Mouse (Mus musculus) urinary bladder, postnatal 36 days (tissue): ENCODE measurements around the gene Ifi27l2b.

Experiments
- DNase-seq, 2 experiments: peaks; one replicate each; pipeline ENCODE4 v3.0.0; 2022; ENCODE audit warnings: low spot score in 2 of 2, mixed read lengths in 1 of 2

Gene Ifi27l2b

GRCm38 (mm10) chr12:103437601-103438000 is 19.4 kb downstream of the Ifi27l2b start:
- DNase-seq = peak in 1 of 2 experiments; percentile 51

DNA sequence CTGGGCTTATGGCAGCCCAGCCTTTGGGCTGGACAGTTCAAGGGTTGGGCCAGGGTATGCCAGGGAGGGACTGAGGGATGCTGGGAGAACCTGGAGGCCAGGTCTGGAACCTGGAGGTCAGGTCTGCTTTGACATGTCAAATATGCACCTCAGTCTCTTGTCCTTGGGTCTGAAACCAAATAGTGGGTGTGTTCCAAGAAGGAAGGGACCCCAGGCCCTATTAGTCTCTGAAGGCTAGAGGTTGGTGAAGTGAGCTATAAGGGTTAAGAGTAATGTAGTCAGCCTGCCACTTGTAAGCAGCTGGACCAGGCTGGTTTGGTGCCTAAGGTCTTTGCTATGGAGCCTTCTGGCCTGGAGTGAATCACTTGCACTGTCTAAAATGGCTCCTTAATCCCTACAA is 22.2 kb downstream of the Ifi27l2b start:
- no peak for DNase-seq

DNA sequence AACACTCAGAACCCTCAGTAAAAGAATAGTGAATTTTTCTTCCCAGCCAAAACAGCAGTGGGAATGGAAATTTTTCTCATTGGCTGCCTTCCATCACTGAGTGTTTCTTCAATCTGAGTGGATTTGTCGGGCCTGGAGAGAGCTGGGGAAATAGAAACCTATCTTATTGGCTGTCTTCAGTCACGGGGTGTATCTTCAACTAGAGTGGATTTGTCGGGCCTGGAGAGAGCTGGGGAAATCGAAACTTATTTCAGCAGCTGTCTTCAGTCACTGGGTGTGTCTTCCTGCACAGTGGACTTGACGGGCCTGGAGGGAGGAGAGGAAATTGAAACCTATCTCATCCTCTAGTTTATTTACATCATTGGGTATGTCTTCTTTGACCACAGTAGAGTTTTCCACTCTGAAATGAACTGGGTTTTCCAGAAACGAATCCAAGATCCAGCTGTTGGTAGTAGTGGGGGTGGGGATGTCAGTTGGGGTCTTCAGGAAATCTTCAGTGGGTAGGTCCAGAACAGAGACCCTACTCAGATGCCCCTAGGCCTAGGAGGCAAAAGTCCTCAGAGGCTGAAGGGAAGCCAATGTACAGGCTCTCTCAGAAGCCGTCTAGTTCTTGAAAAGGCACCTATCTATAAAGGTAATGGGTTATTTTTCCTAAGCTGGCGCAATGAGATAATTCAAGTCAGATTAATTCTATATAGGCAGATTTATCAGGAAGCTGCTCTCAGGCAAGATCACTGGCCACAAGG is 22.9 kb downstream of the Ifi27l2b start, which contains the start of gene Ifi27:
TSS of gene Ifi27 (plus strand) at position 226 of the 746 bp plus-strand sequence.
- peak; percentile 49 to 75 for DNase-seq

DNA sequence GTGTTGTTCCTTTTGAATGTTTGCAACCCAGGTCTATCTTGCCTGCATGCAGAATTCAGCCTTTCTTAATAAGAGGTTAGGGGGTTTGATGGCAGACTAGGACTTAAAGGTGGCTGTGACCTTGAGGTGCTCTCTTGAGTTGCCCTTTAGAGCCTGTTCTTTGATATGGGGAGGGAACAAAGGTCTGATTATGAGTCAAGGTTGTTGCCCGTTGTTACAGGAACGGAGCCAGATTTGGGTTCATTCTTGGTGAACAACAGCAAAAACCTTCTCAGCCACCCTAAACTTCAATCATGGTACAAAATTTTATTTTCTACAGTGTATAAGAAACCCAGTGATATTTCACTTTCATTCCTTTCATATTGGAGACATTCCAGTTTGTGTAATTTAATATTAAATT is 23.6 kb downstream of the Ifi27l2b start:
- no peak for DNase-seq

DNA sequence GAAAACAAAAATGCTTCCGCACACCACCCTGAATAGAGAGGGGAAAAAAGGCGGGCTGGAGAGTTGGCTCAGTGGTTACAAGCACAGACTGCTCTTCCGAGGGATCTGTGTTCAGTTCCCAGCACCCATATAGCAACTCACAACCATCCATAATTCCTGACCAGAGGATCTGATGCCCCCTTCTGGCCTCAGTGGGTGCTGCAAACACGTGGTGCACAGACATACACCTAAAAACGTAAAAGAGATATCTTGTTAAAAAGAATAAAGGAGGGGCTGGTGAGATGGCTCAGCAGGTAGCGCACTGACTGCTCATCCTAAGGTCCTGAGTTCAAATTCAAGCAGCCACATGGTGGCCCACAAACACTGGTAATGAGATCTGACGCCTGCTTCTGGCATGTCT is 30.3 kb downstream of the Ifi27l2b start:
- no peak for DNase-seq

- DNase-seq = peak; percentile 96 to 98
Observed at GRCm38 (mm10) chr12:103425729-103426470, 31.1 kb downstream of the Ifi27l2b start, which contains the start of gene Ddx24. Gene Ddx24, minus strand, starts transcription at chr12:103425830.

GRCm38 (mm10) chr12:103425016-103425728 is 31.9 kb downstream of the Ifi27l2b start:
- peak in 1 of 2 experiments; percentile 17 for DNase-seq

DNA sequence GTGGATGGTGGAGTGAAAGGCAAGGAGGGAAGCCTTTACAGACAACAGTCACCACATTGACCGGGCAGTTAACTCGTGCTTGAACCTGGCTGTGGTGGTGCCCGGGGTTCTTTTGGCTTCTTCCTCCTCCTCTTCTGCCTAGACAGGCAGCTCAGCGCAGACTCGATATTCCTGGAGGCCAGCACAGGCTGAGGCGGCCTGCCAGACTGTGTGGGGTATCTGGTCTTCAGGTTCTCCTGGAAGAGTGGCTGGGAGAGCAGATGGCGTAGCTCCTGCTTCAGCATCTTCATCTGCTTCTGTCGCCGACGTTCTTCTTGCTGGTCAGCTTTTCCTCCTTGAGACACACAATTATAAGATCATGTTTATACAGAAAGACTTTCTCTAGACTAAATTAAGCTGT is 48.9 kb downstream of the Ifi27l2b start:
- DNase-seq = no peak

- no peak for DNase-seq
Observed at GRCm38 (mm10) chr12:103407720-103408119, 49.3 kb downstream of the Ifi27l2b start, which contains the start of gene 9330161L09Rik. Gene 9330161L09Rik, minus strand, starts transcription at chr12:103407820.

DNA sequence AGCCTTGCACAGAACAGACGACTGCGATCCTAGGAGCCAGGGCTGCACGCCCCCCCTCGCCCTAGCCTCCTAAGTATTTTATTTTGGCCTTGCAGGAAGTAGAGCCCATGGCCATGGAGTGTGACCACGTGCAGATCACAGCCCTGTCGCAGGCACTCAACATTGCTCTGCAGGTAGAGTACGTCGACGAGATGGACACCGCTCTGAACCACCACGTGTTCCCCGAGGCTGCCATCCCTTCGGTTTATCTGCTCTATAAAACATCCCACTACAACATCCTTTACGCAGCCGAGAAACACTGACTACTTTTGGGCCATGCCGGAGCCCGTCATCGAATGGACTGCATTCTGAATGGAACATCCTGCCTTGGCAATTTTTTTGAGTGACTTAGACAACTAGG is 52.9 kb downstream of the Ifi27l2b start:
- DNase-seq = no peak
